Mouse (Mus musculus): ENCODE measurements at regions not wholly inside any gene's neighbourhood (a gene's known extent, or its start where the extent isn't known, plus 50 kb on each side); places are given as distances from the start of the nearest gene placed in this dataset.

DNA sequence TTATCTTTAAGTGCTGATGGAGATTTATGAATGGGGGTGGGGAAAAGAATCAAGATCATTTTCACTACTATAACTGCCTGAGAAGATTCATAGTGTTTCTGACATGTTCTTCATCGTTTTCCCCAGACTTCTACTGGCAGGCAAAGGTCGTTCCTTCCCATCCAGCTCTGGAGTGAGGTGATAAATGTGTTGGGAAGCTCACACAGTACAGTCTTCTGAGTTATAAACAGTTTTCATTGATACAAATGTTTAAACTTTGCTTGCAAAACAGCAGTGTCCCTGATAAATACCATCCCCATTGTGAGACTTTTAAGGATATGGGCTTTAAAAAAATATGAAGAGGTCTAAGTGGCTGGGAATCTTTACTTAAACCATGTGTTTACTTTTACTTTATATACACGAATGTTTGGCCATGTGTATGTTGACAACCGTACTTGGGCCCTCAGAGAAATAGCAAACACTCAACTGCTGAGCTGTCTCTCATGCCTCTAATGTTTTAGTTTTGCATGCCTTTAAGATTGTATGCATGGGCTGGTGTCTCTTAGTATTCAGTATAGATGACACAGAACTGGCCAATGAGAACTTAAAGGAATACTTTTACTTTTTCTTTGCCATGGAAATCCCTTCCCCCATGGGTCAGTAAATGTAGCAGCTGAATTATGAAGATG, 189.8 kb upstream of the Rora start:
- DNase-seq (ENCODE audit: low read depth, low spot score) = no peak

GRCm38 (mm10) chr9:68466671-68467070, 186.9 kb upstream of the Rora start:
- no peak for DNase-seq (ENCODE audit: low read depth, low spot score)

- no peak for DNase-seq (ENCODE audit: low read depth, low spot score)
Observed at GRCm38 (mm10) chr9:68476391-68476790, 177.2 kb upstream of the Rora start.

GRCm38 (mm10) chr9:68477466-68477865, 176.1 kb upstream of the Rora start:
- DNase-seq (ENCODE audit: low read depth, low spot score) = no peak

DNA sequence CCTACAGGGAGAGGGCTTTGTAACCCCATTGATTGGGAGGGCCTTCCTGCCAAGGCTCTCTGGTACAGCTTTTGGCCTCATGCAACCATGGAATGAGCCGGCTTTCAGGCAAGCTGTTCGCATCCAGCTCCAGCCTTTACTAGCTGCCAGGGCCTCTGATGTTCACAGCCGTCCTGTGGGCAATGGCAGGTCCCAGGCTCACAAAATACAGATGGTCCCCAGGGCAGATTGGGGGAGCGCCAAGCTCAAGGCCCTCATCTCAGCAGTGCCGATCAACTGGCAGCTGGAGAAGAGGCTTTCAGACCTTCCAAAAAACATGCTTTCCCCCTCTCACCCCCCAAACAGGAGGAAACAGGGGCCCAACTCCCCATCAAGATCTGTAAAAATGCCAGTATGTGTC, 166.9 kb upstream of the Rora start:
- no peak for DNase-seq (ENCODE audit: low read depth, low spot score)

DNA sequence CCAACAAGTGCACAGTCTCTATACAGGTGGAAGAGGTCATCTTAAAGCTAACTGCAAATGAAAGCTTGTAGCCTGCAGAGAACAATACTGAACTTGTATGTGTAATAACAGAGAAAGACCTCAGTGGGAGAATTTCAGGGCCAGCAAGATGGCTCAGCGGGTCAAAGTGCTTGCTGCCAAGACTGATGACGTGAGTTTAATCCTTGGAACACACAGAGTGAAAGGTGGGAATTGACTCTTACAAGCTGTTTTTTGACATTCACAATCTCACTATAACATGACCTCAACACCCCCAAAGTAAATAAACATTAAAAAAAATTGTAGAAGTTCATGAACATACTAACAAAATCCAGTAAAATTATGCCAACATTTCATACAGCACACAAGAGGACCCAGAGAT, 162.4 kb upstream of the Rora start:
- DNase-seq (ENCODE audit: low read depth, low spot score) = no peak

GRCm38 (mm10) chr9:68521218-68521617, 132.4 kb upstream of the Rora start:
- DNase-seq (ENCODE audit: low read depth, low spot score) = peak; percentile 67

DNA sequence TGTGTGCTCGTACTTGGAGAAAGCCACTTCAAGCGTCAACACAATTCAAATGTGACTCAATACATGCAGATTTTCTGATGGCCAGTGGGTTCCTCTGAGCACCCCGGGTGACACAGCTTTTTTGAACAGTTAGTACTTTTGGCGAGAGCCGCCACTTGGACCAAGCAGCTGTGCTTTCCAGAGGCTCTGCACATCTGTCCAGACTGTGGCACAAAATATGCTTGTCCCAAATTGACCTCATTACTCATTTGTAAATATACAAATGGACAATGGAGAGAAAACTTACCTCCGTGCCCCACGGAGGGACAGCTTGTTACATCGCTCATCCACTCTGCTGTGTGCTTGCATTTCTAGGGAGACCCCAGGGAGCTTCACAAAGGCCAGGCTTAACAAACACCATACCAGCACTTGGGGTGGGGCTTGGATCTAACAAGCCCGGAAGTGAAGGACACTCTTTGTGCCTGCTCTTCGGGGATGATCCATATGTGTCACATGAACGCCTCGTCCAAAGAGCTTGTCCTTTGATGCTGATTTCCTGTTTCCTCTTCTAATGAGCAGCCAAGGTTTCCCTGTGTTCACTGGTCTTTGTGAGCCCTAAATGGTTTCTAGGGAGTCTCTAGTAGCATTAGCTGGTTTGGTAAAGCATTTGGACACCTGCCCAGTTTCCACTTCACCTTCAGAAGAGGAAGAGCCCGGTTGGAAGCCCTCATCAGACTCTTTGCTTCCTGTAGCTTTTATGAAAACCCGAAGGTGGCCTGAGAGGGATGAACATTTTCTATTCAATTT, 91.6 kb upstream of the Rora start:
- no peak for DNase-seq (ENCODE audit: low read depth, low spot score)

GRCm38 (mm10) chr9:68563206-68563605, 90.4 kb upstream of the Rora start:
- DNase-seq (ENCODE audit: low read depth, low spot score) = no peak

- DNase-seq (ENCODE audit: low read depth, low spot score) = no peak
Observed at GRCm38 (mm10) chr9:68585751-68586150, 67.8 kb upstream of the Rora start.

DNA sequence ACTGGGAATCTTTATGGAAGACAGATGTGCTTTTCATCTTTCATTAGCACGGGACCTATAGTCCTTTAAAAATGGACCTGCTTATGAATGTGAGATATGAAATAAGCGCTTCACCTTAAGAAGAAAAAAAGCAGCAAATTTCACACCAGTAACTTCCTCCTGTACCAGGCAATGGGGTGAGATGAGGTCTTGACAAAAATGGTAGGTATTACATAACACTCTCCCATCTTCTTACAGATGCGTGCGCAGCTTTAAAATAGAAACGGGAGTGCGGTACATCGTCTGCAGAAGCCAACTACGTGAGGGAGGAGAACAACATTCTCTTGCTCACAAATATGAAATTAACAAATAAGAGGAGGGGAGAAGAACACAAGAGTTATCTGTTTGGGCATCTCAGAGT, 62.6 kb upstream of the Rora start:
- no peak for DNase-seq (ENCODE audit: low read depth, low spot score)

GRCm38 (mm10) chr9:68592976-68593375, 60.6 kb upstream of the Rora start:
- DNase-seq (ENCODE audit: low read depth, low spot score) = no peak

DNA sequence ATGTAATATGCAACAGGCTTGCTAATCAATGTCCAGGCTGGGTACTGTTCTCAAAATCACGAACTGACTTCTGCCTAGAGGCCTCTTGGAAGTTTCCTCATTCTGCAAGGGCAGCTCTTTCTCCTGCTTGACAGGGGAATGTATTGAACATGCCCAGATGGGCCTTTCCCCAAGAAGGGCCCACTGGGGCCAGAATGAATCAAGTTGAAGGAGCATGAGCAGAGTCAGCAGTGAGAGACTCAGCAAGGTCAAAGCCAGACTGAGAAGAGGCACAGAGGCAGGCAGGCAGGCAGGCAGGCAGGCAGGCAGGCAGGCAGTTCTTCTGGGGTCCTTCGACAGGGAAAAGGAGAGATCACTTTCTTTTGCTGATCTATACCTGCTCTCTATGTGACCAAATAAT, 59.0 kb upstream of the Rora start:
- no peak for DNase-seq (ENCODE audit: low read depth, low spot score)

Measured in ES-CJ7 (cell line).